Mouse (Mus musculus): Measurements from ENCODE around the gene Scin. TPM values are rescaled to one million over a fixed set of nuclear protein-coding genes. Genes with fewer than 3 reads are reported as not detected.

The Scin gene
- total RNA-seq, 1 experiment from 2014 or later: 1.6 TPM

- DNase-seq: no peak
These were observed 25.9 kb downstream of the Scin start for GRCm38 (mm10) chr12:40108143-40108542.

- no peak for DNase-seq
These were observed 27.2 kb downstream of the Scin start for GRCm38 (mm10) chr12:40106874-40107273.

GRCm38 (mm10) chr12:40104750-40105149 lies 29.3 kb downstream of the Scin start:
- DNase-seq: no peak

- no peak for DNase-seq
These were observed 31.7 kb downstream of the Scin start for GRCm38 (mm10) chr12:40102359-40102758.

GRCm38 (mm10) chr12:40099407-40099806 lies 34.6 kb downstream of the Scin start:
- DNase-seq: no peak

GRCm38 (mm10) chr12:40097449-40097848 lies 36.6 kb downstream of the Scin start:
- no peak for DNase-seq

GRCm38 (mm10) chr12:40097023-40097422 lies 37.0 kb downstream of the Scin start:
- DNase-seq: no peak

GRCm38 (mm10) chr12:40096453-40096852 lies 37.6 kb downstream of the Scin start:
- no peak for DNase-seq

GRCm38 (mm10) chr12:40090017-40090416 lies 44.0 kb downstream of the Scin start:
- no peak for DNase-seq

GRCm38 (mm10) chr12:40085731-40086322 lies 48.2 kb downstream of the Scin start:
- no peak for DNase-seq

GRCm38 (mm10) chr12:40082453-40083238 lies 51.4 kb downstream of the Scin start:
- DNase-seq: no peak

- no peak for DNase-seq
These were observed 52.0 kb downstream of the Scin start for GRCm38 (mm10) chr12:40082048-40082447.

GRCm38 (mm10) chr12:40073660-40074059 lies 60.4 kb downstream of the Scin start:
- DNase-seq: no peak

GRCm38 (mm10) chr12:40047024-40047423 lies 87.0 kb downstream of the Scin start:
- DNase-seq: no peak

GRCm38 (mm10) chr12:40043816-40044585 lies 90.0 kb downstream of the Scin start:
- DNase-seq: no peak

- no peak for DNase-seq
These were observed 94.0 kb downstream of the Scin start for GRCm38 (mm10) chr12:40040067-40040466.

- peak; percentile 93 for DNase-seq
These were observed 96.1 kb downstream of the Scin start, which contains the start of gene Arl4a for GRCm38 (mm10) chr12:40037876-40038463. Gene Arl4a (minus strand): TSS chr12:40038025.

- peak; percentile 100 for DNase-seq
These were observed 96.7 kb downstream of the Scin start for GRCm38 (mm10) chr12:40037226-40037813.

- DNase-seq: no peak
These were observed 97.4 kb downstream of the Scin start for GRCm38 (mm10) chr12:40036666-40037065.

GRCm38 (mm10) chr12:40035506-40035905 lies 98.5 kb downstream of the Scin start:
- DNase-seq: no peak

GRCm38 (mm10) chr12:40029201-40029600 lies 104.8 kb downstream of the Scin start:
- DNase-seq: no peak

GRCm38 (mm10) chr12:40027846-40028245 lies 106.2 kb downstream of the Scin start:
- no peak for DNase-seq

All from adrenal gland, postnatal 25 days (tissue).